Mouse (Mus musculus): ENCODE results near the gene Gm42957.

- TF ChIP-seq GATA1 (IDR thresholded peaks at IDR 0.05; ENCODE audit: low read length) (no peak), TAL1 (IDR thresholded peaks at IDR 0.05; ENCODE audit: low read length) (no peak)
Measured at GRCm38 (mm10) chr3:96593374-96593773, 41.9 kb upstream of the Gm42957 start.

Data from erythroblast, embryonic 14.5 days (primary cell).